Mouse (Mus musculus) kidney, adult 2 months (tissue): ENCODE results near the gene Gm45808. TPM values are rescaled to one million over a fixed set of nuclear protein-coding genes. Genes with fewer than 3 reads are reported as not detected.
A peak's percentile ranks its signal among the peaks of the same experiment; 100 is the strongest.

Experiments used
- DNase-seq: peaks from one replicate; pipeline ENCODE4 v3.0.0; 2021
- H3K27ac ChIP-seq: fragments of 200-500 bp; 2 replicates; pipeline ENCODE4 v1.5.1; 2012; ENCODE audit warnings: low read depth, low read length, control low read depth, inconsistent platforms; ENCODE audit not compliant: insufficient read depth
- H3K27me3 ChIP-seq: fragments of 200-500 bp; replicated peaks from 2 replicates; pipeline ENCODE4 v1.6.1; 2012; ENCODE audit warnings: mild to moderate bottlenecking, moderate library complexity, low read length, inconsistent platforms; ENCODE audit not compliant: control insufficient read depth, insufficient read depth
- H3K36me3 ChIP-seq: fragments of 200-500 bp; 2 replicates; pipeline ENCODE4 v1.6.1; 2012; ENCODE audit warnings: mild to moderate bottlenecking, moderate library complexity, low read length, inconsistent platforms; ENCODE audit not compliant: control insufficient read depth, insufficient read depth
- H3K4me1 ChIP-seq: fragments of 200-500 bp; 2 replicates; pipeline ENCODE4 v1.6.1; 2011; ENCODE audit warnings: low read length; ENCODE audit not compliant: control insufficient read depth, insufficient read depth
- H3K4me3 ChIP-seq: fragments of 200-500 bp; 2 replicates; pipeline ENCODE4 v1.5.1; 2011; ENCODE audit warnings: mild to moderate bottlenecking, low read depth, low read length, control low read depth; ENCODE audit not compliant: insufficient read depth
- CTCF ChIP-seq: fragments of 200-500 bp; conservative IDR thresholded peaks from 2 replicates; pipeline ENCODE4 v1.5.1; 2011; ENCODE audit warnings: low read depth, mild to moderate bottlenecking, control low read depth, low read length, moderate library complexity, mixed read lengths; ENCODE audit not compliant: insufficient read depth, insufficient read length
- POLR2A ChIP-seq: fragments of 200-500 bp; IDR thresholded peaks from one replicate; pipeline ENCODE4 v1.6.1; 2011; ENCODE audit warnings: low read depth, low read length, control low read depth
- whole genome bisulfite sequencing: fragments of 180-500 bp; shearing (Covaris S2); methylation state at CpG from one replicate; pipeline ENCODE4 v1.1.7; 2018; 5-methylcytosine and 5-hydroxymethylcytosine counted together
- polyA plus RNA-seq: library from polyadenylated mRNA; depleted of rRNA; stranded (reverse); fragments of >200 nt; gene quantifications from 2 replicates; pipeline ENCODE4 v1.2.3, GENCODE M21; 2012

Gm45808 gene
- polyA plus RNA-seq, 1 experiment = 1.2 TPM

DNA sequence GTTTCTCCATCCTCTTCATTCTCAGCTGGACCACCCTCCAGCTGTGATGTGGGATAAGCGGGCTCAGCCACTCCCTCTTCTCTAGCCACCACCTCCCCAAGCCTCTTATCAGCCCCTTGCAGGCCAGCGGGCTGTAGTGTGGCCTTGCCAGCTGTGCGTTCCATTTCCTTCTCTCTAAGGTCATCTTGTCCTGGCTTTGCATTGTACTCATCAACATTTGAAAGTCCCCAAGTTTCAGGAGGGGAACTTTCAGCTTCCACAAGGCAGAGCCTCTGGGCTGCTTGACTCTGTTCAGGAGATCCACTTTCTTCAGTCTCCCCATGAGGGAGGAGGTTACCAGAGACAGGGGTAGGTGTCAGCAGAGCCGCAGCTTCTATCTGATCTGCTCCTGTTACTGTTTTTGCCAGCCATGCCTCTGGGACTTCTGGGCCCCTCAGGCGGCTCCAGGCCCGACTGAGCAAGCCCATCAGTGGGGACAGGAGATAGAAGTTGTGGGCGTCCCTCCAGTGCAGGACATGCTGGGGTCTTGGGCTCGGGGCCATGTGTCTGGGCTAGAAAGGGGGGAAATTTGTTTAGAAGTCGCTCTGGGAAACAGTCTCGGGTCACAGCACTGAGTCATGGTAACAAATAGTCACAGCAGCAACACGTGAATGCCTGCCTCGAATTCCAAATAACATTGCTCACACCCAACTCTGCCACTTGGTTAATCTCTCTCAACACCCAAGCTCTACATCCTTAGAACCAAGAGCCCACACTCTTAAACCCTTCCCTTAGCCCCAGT is 38.4 kb upstream of the Gm45808 start:
- DNase-seq = peak; percentile 55
- H3K4me1 ChIP-seq = peaks cover 20% of the 10 kb centered on the region

DNA sequence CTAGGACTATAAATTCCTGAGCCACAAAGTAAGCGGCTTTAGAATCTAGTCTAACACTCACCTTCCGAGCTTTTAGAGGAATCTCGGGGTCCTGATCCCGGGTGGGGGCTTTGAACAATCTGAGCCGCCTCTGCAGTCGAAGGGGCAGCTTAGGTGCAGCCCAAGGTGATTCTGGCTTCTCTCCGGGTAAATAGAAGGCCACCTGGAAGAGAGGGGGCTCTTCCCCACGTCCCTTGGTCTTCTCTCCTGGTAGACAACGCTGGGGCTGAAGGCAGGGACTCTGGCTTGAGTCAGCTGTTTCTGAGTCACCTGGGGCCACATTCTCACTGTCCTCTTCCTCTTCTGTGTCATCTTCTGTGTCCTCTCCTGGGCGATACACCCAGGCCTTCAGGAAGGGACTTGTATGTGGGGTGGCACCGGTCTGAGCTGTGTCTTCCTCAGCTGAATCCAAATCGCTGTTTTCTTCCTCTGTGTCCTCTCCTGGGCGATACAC is 37.1 kb upstream of the Gm45808 start:
- Histone ChIP-seq H3K27ac (no peak overlapping the region; the same call in 1 of the 2 replicates), H3K27me3 (no peaks in the 10 kb centered on the region), H3K4me1 (peaks cover 20% of the 10 kb centered on the region), H3K36me3 (peaks cover 2% of the 10 kb centered on the region; the same call in 1 of the 2 replicates), H3K4me3 (0 out of 2 replicates have a peak overlapping the region, but pooled peaks have one; percentile 2)
- no peak for DNase-seq
- no peak for TF ChIP-seq POLR2A
- TF ChIP-seq CTCF = no peak
- WGBS = 63% methylated on average over 13 of the region's 13 CpGs

More for the DNA sequence above, 38.4 kb upstream of the Gm45808 start:
- Histone ChIP-seq H3K27ac (peak overlapping the region; percentile 95), H3K4me3 (peak overlapping the region; percentile 80), H3K36me3 (peaks cover 2% of the 10 kb centered on the region; the same call in 1 of the 2 replicates), H3K27me3 (no peaks in the 10 kb centered on the region)
- TF ChIP-seq CTCF (no peak), POLR2A (no peak)
- WGBS = 24% methylated on average over 12 of the region's 12 CpGs

DNA sequence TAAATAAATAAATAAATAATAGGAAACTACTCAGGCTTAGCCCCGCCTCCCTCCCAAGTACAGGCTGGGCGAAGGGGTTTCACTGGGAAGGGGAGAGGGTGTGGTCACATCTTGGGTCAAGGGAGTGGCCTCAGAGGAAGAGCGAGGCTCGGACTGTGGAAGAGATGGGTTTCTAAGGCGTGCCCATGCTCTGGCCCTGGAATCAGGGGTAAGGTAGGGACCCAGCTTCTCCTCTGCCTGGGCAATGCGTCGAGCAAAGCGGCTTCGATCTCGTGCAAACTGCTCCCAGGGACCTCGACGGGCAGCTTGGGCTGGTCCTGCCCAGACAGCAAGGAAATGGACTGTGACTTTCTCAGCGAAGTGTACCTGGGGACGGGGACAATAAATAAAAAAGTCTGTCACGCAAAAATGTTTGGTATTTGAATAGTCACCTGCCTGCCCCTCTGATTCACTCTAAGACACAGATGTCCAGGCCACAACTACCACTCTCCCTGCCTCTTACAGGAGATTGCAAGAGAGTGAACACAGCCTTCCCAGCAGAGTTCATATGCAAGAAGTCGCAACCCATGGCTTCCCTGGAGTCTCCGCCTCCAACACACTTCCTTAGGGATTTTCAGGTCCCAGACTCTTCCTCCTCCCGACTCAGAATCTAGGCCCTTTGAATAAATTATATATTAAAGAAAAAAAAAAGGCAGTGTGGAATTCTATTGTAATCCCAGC is 36.5 kb upstream of the Gm45808 start:
- H3K27me3 ChIP-seq = no peaks in the 10 kb centered on the region
- 47% methylated on average over 18 of the region's 18 CpGs for WGBS
- TF ChIP-seq POLR2A = no peak
- no peak for TF ChIP-seq CTCF
- peak overlapping the region; percentile 20; the same call in 1 of the 2 replicates for H3K4me3 ChIP-seq
- peaks cover 2% of the 10 kb centered on the region; the same call in 1 of the 2 replicates for H3K36me3 ChIP-seq
- H3K27ac ChIP-seq = peak overlapping the region; percentile 62
- DNase-seq = peak; percentile 35
- peaks cover 20% of the 10 kb centered on the region for H3K4me1 ChIP-seq

DNA sequence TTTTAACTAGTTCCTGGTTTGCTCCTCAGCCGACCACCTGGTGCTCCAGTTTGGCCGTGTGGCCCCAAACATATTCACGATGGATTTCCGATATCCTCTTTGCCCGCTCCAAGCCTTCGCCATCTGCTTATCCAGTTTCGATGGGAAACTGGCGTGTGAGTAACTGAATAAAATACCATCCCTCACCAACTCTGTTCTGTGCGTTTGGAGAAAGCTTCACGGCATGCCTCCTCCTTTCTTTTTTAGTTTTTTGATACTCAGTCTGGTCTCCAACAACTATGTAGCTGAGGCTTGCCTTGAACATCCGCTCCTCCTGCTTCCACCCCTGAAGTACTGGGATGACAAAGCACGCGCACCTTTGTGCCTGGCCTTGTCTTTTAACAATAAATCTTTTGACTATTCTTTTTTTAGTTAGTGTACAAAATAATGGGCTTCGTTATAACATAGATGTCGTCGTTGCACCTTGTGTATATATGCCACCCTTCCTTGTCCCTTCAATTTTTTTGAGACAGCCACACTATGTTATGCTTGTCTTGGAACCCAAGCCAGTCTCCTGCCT is 35.7 kb upstream of the Gm45808 start:
- Histone ChIP-seq H3K4me1 (peaks cover 20% of the 10 kb centered on the region), H3K27me3 (no peaks in the 10 kb centered on the region), H3K27ac (no peak overlapping the region; the same call in 1 of the 2 replicates), H3K36me3 (peaks cover 2% of the 10 kb centered on the region; the same call in 1 of the 2 replicates), H3K4me3 (peak overlapping the region; percentile 67)
- no peak for DNase-seq
- TF ChIP-seq CTCF (no peak), POLR2A (no peak)
- WGBS = 58% methylated on average over 16 of the region's 16 CpGs

DNA sequence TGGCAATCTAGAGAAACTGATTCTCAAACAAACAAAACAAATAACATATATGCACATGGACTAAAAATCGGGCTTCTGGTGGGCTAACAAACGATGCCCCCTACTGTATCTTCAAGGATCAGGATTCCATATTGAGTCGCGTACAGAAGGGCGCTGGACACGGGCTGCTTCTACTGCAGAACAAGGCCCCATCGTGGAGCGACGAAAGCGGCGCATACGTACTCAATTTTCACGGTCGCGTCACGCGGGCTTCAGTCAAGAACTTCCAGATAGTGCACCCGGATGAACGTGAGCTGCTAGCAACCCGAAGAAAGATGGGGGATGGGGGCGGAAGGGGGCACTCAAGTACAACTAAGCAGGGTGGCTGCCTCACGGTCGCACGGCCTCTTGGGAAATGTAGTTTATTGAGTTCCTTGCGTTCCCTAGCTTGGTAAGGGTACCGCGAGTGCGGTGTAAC is 35.1 kb upstream of the Gm45808 start:
- peak overlapping the region; percentile 67 for H3K4me3 ChIP-seq
- peaks cover 2% of the 10 kb centered on the region; the same call in 1 of the 2 replicates for H3K36me3 ChIP-seq
- H3K4me1 ChIP-seq = peaks cover 18% of the 10 kb centered on the region
- 1% methylated on average over 28 of the region's 28 CpGs for WGBS
- no peak for TF ChIP-seq CTCF
- TF ChIP-seq POLR2A = no peak
- DNase-seq = peak; percentile 94
- no peaks in the 10 kb centered on the region for H3K27me3 ChIP-seq
- peak overlapping the region; percentile 70 for H3K27ac ChIP-seq

DNA sequence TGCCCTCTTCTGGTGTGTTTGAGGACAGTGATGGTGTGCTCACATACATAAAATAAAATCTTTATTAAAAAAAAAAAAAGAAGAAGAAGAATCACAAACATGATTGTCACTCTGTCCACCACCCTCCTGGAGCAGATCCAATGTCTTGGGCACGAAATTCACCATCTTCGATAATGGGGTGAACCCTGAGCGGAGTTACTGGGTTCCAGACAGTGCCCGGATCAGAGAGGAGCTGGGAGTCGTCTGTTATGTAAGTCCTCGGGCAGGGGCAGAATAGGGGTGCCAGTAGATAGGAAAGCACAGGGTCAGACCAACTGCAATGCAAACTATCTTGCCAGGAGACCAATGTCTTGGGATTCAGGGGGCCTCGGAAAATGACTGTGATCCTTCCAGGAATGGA is 34.0 kb upstream of the Gm45808 start:
- DNase-seq = no peak
- 92% methylated on average over 7 of the region's 7 CpGs for WGBS
- no peak overlapping the region for H3K27ac ChIP-seq
- no peak for TF ChIP-seq CTCF
- TF ChIP-seq POLR2A = no peak
- H3K4me1 ChIP-seq = peaks cover 18% of the 10 kb centered on the region
- H3K4me3 ChIP-seq = no peak overlapping the region
- H3K36me3 ChIP-seq = peaks cover 2% of the 10 kb centered on the region; the same call in 1 of the 2 replicates
- no peaks in the 10 kb centered on the region for H3K27me3 ChIP-seq
